Mouse (Mus musculus) heart, postnatal 4 days (tissue): ENCODE data around the gene Inafm1. TPM values are rescaled to one million over a fixed set of nuclear protein-coding genes. Genes with fewer than 3 reads are reported as not detected.
"Not testable (repeated sequence)": the region's sequence is repeated elsewhere in the genome, so short reads cannot be mapped to it uniquely, and the experiment has no call there.

Source experiments
- DNase-seq: peaks from one replicate; pipeline ENCODE4 v3.0.0; 2021
- total RNA-seq, 2 experiments: library from RNA; stranded (reverse); gene quantifications; 2 replicates each; pipeline ENCODE4 v1.2.3; 2021

Gene Inafm1
- 10 to 100 TPM; 12.5 to 13.6 TPM for total RNA-seq

DNA sequence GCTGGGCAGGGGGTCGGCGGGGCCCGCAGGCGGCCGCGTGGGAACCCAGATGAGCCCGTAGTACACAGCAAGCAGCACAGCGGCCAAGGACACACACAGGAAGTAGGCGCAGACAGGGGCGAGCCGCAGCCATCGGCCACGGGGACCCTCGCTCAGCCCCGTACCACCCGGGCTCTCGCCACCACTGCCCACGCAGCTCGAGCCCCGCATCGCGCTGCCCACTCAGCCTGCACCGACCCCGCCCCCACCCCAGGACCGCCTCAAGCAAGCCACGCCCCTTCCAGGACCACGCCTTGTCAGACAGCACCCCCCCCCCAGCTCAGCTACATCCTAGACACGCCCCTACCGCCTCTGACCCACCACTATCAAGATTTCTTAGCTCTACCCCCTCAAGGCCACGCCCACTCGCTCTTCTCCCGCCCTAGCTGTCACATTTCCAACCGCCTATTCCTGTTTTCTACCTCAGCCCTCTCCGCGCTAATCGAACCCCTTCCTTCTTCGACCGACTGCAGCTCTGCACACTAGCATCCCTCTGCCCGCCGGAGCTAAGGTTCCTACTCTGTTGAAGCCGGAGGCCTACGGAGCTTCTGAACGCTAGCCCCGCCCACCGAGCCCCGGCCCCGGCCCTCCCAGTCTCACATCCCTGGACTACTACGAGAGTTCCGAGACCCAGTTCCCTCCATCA lies at the start of gene Inafm1:
Gene Inafm1 (minus strand): TSS at position 537 of the 685 bp plus-strand sequence.
- peak; percentile 87 for DNase-seq

GRCm38 (mm10) chr7:16320479-16320878 lies 47.1 kb upstream of the Inafm1 start:
- no peak for DNase-seq

- DNase-seq, result no peak
Observed at GRCm38 (mm10) chr7:16319216-16319615, 45.8 kb upstream of the Inafm1 start.

DNA sequence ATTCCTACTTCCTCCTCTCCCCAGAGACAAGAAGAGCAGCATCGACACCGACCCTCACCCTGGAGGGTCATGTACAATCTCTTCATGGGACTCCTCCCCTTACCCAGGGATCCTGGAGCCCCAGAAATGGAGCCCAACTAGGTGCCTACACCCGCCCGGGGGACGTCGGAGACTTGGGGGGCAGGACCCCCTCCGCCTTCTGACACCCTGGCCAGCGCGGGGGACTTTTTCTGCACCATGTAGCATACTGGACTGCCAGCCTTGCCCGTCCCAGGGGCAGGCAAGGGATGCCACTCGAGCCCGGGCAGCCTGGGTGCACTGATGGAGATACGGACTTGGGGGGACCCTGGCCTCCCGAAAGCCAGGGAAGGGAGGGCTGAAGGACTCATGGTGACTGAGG lies 43.7 kb upstream of the Inafm1 start:
- DNase-seq, result no peak

DNA sequence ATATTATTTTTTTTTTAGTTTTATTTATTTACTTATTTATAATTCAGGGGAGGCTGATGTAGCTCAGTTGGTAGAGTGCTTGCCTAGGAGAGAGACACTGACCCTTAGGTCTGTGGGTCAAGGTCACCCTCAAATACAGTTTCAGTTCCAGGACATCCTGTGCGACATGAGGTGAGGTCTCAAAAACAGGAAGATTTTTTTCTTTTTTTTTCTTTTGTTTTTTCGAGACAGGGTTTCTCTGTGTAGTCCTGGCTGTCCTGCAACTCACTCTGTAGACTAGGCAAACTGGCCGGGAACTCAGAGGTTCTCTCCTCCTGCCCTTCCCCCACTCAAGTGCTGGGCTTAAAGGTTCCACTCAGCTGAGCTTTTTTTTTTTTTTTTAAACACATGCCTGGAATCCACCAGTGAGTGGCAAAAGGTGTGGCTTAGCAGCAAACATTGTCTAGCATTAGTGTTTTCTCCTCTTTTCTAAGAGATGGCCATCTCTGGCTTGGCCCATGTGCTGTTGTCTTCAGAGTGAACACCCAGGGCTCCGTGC lies 41.9 kb upstream of the Inafm1 start:
- no peak for DNase-seq

DNA sequence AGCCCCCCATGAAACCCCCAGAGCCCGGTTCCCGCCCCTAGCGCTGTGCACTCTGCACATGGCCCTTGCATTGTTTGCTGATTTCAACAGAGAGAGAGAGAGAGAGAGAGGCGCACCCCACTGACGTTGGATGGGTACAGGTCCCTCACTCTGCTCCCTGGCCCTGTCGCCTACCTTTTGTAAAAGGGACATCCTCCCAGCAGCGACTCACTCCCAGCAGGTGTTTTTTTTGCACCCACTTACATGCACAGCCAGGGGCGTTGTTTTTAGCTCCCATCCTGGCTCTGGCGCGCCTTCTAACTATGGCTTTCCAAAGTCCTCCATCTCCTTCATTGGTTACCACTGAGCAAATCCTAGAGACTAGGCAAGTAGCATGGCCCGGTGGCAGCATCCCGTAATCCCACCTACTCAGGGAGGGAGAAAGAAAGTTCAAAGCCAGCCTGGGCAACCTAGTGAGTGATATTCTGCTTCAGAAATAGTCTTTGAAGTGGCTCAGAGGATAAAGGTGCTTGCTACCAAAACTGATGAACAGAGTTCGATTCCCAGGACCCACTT lies 40.9 kb upstream of the Inafm1 start:
- DNase-seq, result no peak

DNA sequence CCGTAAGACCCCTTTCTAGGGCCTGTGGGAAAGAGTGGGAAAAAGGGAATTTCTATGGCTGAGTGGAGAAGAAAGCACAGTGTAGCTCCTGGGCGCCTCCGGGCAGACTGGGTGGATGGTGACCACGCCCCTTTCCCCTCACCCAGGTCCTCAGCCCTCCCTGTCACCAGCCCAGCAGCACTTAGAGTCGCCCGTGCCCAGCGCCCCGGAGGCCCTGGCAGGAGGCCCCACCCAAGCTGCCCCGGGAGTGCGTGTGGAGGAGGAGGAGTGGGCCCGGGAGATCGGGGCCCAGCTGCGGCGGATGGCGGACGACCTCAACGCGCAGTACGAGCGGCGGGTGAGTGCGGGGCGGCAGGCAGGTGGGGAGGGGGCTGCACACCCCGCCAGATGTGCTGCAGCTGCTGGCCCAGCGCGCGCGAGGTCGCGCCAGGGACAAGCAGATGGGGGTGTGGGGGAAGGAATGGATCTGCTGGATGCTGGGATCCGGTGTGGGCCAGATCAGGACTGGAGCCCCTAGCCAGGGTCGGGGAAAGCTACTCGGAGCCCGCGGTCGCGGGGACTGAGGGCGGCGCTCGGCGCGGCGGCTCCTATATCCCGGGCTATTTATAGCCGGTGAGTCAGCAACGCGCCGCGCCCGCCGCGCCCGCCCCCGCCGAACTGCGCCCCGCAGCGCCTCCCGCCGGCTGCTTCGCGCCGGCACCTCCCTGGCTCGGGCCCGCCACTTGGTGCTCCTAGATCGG lies 40.2 kb upstream of the Inafm1 start:
- peak; percentile 94 for DNase-seq

DNA sequence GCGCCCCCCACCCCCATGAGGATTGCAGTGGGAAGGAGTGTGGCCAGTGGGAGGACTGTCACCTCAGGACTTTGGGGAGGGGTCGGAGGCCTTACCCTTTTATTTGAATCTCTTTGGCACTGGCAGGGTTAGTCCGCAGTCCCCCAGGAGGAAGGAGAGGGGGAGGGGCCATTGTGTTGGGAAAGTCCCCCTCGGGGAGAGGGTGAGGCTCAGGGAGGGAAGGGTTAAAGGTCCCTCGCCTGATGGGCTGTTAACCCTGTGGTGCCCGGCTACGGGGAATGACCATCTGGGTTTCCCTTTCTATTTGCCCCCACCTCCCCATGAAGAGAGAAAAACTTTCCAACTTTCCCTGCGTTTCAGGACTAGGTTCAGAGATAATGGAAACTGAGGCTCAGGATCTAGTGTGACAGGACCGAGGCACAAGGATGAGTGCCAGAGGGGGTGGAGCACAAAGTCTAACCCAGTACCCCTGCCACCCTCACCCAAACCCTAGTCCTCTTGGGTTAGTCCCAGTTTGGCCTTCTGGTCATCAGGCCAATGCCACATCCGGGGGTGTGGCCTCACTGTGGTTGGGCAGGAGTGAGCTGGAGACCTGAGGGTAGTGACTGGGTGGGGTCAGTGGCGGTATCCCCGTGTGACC lies 39.4 kb upstream of the Inafm1 start:
- peak; percentile 89 for DNase-seq

DNA sequence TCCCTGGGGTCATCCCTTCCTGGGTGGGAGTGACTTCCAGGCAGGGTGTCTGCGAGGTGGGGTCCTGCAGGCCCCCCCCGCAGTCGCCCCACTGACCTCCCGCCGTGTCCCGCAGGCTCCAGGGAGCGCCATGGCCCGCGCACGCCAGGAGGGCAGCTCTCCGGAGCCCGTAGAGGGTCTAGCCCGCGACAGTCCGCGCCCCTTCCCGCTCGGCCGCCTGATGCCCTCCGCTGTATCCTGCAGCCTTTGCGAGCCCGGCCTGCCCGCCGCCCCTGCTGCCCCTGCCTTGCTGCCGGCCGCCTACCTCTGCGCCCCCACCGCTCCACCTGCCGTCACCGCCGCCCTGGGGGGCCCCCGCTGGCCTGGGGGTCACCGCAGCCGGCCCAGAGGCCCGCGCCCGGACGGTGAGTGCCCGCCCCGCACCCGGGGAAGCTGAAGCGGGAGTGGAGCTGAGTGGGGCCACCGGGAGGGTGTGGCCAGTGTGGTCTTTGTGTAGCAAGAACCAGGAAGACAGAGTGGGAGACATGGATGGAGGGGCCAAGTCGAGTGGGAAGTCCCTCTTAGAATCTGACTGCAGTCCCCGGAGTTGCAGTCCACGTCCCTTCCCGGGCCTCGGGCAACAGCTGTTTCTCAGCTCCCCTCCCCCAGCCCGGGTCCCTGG lies 38.7 kb upstream of the Inafm1 start:
- peak; percentile 70 for DNase-seq

DNA sequence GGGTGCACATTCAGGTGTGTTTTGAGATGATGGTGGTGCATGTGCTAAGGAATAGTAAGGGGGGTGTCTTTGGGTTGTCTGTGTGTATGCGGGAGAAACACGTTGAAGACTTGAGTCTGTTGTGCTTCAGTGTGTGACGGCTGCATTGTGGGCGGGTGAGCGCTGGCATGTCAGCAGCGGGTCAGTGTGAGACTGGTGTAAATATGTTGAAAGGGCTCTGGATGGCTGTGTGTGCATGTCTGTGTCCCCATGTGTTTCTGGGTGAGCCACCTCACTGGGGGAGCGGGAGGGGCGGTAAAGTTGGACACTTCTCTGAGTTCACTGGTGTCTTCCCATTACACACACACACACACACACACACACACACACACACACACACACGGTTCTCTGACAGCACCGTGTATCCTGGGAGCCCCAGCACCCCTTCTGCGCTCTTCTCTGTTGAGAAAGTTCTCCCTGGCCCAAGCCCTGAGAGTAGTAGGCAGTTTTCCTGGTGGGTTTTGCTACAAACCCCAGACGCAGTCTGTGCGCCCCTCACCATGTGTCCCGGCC lies 38.1 kb upstream of the Inafm1 start:
- DNase-seq, result peak; percentile 58

GRCm38 (mm10) chr7:16310521-16311452 lies 37.4 kb upstream of the Inafm1 start:
- peak; percentile 33 for DNase-seq

GRCm38 (mm10) chr7:16310020-16310520 lies 36.7 kb upstream of the Inafm1 start:
- peak; percentile 88 for DNase-seq

GRCm38 (mm10) chr7:16309318-16310019 lies 36.1 kb upstream of the Inafm1 start:
- DNase-seq, result peak; percentile 93

DNA sequence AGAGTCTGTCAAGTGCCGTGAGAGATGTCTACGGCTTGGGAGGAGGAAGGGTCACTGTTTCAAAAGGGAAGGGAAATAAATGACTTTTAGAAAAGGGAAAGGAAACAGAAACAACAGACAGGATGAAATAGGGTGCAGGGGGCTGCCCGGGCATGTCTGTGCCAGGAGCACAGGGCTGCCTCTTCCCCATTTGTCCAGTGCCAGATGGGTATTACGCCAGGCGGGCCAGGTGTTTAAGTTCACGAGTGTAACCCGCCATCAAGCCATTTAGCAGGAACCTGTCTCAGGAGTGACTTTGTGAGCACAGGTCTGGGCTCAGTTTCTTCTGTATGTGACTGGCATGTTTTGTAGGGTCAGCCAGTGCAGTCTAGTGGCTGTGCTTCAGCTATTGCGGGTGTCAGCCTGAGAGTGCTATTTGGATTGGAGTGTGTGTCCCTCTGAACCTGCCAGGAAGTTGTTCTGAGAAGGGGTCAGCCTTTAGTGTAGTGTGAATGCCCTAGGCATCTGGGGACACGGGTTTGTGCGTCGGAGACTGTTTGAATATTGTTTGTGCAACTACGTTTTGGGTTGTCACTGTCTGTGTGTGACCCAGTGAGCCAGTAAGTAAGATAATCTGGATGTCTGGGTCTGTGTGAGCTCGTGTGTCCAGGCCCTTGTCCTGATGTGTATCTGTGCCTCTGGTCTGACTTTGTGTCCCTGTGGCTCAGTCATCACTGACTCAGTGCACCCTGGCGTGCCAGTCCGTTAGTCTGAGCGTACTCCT lies 35.3 kb upstream of the Inafm1 start:
- peak; percentile 12 for DNase-seq

- not testable (repeated sequence) for DNase-seq
Observed at GRCm38 (mm10) chr7:16308093-16308492, 34.7 kb upstream of the Inafm1 start, which contains the start of gene Bbc3. Gene Bbc3 (plus strand): TSS chr7:16308393.

DNA sequence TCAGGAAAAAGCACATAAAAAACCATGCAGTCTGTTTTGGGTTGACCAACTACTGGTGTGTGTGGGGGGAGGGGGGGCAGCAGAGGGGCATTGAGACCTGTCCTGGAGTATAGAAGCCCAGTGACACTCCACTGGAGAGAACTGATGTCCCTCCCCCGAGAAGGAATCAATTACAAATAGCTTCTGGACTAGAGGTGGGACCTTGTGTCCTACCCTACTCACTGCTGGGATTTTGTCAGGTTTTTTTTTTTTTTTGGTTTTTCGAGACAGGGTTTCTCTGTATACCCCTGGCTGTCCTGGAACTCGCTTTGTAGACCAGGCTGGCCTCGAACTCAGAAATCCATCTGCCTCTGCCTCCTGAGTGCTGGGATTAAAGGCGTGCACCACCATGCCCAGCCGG lies 33.7 kb upstream of the Inafm1 start:
- DNase-seq, result not testable (repeated sequence)

DNA sequence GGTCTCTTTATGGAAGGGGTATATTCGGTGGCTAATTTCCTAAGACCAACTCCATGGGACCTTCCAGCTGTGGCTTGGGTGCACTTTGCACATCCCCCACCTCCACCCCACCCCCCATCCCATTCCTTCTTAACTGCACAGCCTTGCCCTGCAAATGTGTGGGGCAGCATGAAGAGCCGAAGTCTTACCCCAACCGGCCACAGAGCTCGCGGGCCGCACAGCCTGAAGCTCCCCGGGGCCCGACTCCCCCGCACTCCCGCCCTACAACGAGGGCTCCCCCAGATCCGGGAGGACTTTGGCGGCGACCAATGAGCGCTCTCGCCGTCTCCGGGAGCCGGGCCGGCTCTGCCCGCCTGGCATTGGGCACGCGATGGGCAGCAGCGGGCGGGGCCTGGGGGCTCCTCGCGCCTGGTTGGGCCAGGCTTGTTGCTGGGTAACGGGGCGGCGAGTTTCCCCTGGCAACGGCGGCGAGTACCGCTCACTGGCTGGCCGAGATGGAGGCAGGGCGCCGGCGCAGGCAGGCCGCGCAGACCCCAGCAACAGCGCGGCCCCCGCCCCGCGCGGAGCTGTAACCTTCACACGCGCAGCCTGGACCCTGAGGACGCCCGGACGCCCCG lies 26.1 kb upstream of the Inafm1 start:
- peak; percentile 88 for DNase-seq

- DNase-seq, result no peak
Observed at GRCm38 (mm10) chr7:16298927-16299326, 25.5 kb upstream of the Inafm1 start.

DNA sequence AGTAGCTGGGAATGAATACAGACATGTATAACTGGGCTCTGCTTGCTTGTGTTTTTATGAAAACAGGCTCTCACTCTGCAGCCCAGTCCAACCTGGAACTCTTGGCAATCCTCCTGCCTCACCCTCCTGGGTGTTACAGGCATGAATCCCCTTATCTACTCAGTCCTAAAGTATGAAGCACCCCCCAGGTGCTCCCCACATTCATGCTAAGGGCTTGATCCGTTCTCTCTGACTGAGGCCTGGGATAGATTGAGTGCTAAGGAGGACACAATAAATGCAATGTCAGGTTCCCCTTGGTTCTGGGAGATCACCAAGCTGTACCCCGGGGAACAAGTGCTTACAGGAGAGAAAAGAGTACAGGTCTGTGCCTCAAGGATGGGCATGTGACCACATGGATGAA lies 24.2 kb upstream of the Inafm1 start:
- DNase-seq, result no peak
